Mouse (Mus musculus): ENCODE results near the gene Itpa.
A peak's percentile ranks its signal among the peaks of the same experiment; 100 is the strongest.
"Not testable (repeated sequence)": the region's sequence is repeated elsewhere in the genome, so short reads cannot be mapped to it uniquely, and the experiment has no call there.

Gene Itpa

GRCm38 (mm10) chr2:130667559-130667958 is at the start of gene Itpa:
Gene Itpa (plus strand): TSS chr2:130667610.
- peak; percentile 86 for DNase-seq (ENCODE audit: low read depth, low spot score)

DNA sequence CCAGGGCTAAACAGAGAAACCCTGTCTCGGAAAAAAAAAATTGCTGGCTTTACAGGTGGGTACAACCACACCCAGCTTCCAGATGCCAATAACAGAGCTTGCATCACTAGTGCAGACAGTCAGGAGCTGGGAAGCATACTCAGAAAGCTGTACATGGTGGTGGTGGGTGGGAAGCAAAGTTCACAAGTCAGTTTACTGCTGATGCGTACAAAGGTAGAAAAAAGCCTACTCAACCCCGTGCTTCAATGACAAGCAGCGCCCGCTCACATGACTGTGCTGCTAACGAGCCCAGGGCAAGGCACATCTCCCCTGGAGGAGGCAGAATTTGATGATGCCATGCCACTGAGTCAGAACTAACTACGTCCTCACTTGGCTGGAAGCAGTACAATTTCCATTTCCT is 48.4 kb upstream of the Itpa start:
- DNase-seq (ENCODE audit: low read depth, low spot score): no peak

GRCm38 (mm10) chr2:130628424-130628823 is 39.0 kb upstream of the Itpa start:
- no peak for DNase-seq (ENCODE audit: low read depth, low spot score)

DNA sequence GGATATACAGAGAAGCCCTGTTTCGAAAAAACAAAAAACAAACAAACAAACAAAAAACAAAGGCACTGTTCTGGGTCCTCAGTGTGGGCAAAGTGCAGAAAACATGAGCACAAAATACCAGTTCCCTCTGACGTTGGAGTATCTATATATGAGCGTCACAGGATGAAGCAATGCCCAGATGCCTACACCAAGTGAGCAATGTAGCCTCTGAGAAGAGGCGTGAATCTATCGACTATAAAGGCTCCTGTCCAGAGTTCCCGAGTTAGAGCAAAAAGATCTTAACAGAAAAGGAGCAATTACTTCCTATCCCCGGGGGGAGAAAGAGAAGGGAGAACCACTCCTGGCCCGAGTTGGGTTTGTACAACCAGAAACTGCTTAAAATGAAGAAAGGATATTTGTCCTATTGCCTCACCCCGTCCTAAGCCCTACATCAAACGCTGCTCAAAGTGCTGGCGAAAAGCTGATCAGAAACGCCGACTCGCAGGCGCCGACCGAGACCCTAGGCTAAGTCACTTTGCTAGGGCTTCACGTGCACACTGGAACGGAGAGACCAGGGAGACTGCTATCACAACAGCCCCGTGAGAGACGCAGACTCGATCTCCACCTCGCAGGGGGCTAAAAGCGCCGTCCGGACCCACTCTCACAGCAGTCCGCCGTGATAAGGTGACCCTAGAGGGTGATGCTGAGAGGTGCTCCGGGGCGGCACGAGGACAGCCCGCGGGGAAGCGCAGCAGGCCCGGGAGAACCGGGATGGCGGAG is 38.2 kb upstream of the Itpa start:
- DNase-seq (ENCODE audit: low read depth, low spot score): no peak

- DNase-seq (ENCODE audit: low read depth, low spot score): peak; percentile 75
These were observed 37.6 kb upstream of the Itpa start, which contains the start of the genes Fastkd5 and Ubox5 for GRCm38 (mm10) chr2:130629839-130630203. Gene Fastkd5 (minus strand): TSS chr2:130630027. Gene Ubox5 (minus strand): TSS chr2:130630038.

- DNase-seq (ENCODE audit: low read depth, low spot score): no peak
These were observed 35.0 kb upstream of the Itpa start for GRCm38 (mm10) chr2:130632416-130632815.

- no peak for DNase-seq (ENCODE audit: low read depth, low spot score)
These were observed 34.3 kb upstream of the Itpa start for GRCm38 (mm10) chr2:130632887-130633675.

GRCm38 (mm10) chr2:130634006-130634738 is 33.2 kb upstream of the Itpa start:
- no peak for DNase-seq (ENCODE audit: low read depth, low spot score)

- no peak for DNase-seq (ENCODE audit: low read depth, low spot score)
These were observed 32.5 kb upstream of the Itpa start for GRCm38 (mm10) chr2:130634739-130635411.

GRCm38 (mm10) chr2:130635847-130636246 is 31.6 kb upstream of the Itpa start:
- DNase-seq (ENCODE audit: low read depth, low spot score): no peak

- DNase-seq (ENCODE audit: low read depth, low spot score): no peak
These were observed 29.3 kb upstream of the Itpa start for GRCm38 (mm10) chr2:130638101-130638611.

- no peak for DNase-seq (ENCODE audit: low read depth, low spot score)
These were observed 28.1 kb upstream of the Itpa start for GRCm38 (mm10) chr2:130639276-130639675.

DNA sequence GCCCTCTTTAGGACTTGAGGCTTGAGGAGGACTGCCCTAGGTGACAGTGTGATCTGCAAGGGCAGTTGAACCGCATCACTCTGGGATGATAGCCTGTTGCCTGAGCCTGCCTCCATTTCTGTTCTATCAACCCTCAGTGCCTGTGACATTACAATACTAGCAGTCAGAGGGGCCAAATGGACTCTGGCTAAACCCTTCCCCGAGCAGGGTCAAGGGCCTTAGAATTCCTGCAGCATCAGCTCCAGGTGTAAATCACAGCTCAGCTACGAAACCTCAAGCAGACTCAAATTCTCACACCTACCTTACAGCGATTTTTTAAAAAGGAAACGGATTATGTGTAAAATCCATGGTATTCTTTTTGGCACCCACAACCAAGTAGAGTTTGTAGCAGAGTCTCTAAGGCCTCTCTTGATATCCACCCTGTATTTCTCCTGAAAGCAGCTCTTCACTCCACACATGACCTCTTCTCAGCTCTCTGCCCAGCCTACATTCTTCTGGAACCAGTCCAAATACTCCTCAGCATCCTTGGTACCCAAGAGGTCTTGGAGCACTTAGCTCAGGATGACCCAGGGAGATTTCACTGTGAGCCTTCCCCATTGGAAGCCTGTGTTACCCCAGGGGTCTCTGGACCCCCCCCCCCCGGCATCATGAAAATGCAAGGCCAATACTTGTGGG is 25.9 kb upstream of the Itpa start:
- no peak for DNase-seq (ENCODE audit: low read depth, low spot score)

DNA sequence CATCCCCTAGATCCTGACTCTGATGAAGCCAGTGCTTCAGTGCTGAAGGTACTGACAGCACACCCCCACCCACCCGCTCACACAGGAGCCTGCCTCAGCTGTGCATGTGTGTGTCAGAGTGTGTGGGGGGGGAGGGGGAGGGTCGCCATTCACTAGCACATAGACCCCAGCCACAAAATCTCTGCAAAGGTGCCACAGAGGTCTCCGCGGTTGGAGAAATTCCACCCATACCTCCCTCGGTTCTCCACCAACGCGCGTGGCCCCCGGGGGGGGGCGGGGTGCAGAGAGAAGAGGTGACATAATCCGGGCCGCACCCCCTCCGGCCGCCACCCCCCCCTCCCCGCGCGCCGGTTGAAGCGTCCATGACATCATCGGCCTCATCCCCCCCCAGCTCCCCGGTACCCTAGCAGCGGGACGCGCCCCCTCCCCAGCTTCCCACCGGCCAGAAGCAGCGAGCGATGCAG is 25.2 kb upstream of the Itpa start:
- DNase-seq (ENCODE audit: low read depth, low spot score): no peak

DNA sequence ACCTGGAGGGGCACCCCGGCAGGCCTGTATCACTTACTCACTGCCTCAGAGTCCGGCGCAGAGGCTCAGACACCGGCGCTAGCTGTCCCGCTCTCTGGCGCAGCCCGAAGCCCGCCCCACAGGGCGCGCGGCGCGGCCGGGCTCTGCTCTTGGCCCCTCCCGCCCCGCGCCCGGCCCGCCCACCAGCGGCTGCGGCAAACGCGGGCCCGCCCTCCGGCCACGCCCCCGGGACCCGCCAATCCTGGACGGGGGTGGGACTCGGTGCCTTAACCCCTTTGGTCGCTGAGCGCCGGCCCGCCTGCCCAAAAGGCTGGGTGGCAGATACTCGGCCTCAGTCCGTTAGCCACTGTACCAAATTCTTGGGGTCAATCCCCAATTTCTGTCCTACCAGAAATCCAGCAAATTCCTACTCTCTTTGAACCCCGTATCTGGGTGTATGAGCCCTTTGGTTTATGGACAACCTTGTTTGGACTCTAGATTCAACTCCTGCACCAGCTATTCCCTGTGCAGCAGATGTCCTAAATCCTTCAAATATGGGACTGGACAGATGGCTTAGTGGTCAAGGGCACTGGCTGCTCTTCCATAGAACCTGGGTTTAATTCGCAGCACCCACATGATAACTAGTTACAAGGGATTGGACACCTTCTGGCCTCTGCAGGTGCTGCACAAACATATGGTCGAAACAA is 24.6 kb upstream of the Itpa start, which contains the start of gene Lzts3:
Gene Lzts3, minus strand, starts transcription at position 120 of the 686 bp plus-strand sequence.
- DNase-seq (ENCODE audit: low read depth, low spot score): peak; percentile 68

- DNase-seq (ENCODE audit: low read depth, low spot score): no peak
These were observed 22.2 kb upstream of the Itpa start for GRCm38 (mm10) chr2:130645198-130645597.

GRCm38 (mm10) chr2:130649028-130649427 is 18.4 kb upstream of the Itpa start:
- not testable (repeated sequence) for DNase-seq (ENCODE audit: low read depth, low spot score)

- DNase-seq (ENCODE audit: low read depth, low spot score): no peak
These were observed 14.1 kb upstream of the Itpa start for GRCm38 (mm10) chr2:130653303-130653702.

- no peak for DNase-seq (ENCODE audit: low read depth, low spot score)
These were observed 13.7 kb upstream of the Itpa start for GRCm38 (mm10) chr2:130653760-130654159.
